Mouse (Mus musculus): ENCODE results near the gene Crip3. TPM values are rescaled to one million over a fixed set of nuclear protein-coding genes. Genes with fewer than 3 reads are reported as not detected.
A peak's percentile ranks its signal among the peaks of the same experiment; 100 is the strongest.

Crip3 gene
- total RNA-seq (2021): 1 to 10 TPM in 1 of 2 experiments, under 1 TPM in 1; 0.82 to 1.2 TPM
- long read RNA-seq, experiment 1, partial matches to known transcripts: 0 of 1 reads
- long read RNA-seq, experiment 1, other reads (novel, unspliced or antisense): 1 of 1 reads
- long read RNA-seq, experiment 2, partial matches to known transcripts: 1 of 3 reads
- long read RNA-seq, experiment 2, other reads (novel, unspliced or antisense): 2 of 3 reads

DNA sequence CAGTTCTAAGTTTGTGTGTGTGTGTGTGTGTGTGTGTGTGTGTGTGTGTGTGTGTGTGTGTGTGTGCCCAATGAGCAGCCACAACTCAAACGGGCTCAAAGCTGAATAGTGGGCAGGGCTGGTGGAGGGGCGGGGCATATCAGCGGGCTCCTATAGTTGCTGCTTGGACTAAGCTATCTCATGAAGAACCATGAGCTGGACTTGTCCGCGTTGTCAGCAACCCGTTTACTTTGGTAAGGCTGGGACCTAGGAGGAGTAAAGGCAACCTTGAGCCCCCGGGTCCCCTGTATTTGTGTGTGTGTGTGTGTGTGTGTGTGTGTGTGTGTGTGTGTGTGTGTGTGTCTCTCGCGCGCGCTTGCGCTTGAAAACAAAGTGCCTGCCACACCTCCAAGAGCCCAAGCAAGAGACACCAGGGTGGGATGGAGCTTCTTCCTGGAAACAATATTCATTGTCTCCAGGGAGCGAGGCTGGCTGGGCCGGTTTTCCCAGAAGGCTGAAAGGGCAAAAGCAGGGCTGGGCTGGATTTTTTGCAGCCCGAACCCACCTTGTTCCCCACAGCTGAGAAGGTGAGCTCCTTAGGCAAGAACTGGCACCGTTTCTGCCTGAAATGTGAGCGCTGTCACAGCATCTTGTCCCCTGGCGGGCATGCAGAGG is at the start of gene Crip3:
Gene Crip3, plus strand, starts transcription at position 166 of the 654 bp plus-strand sequence.
- DNase-seq: no peak

DNA sequence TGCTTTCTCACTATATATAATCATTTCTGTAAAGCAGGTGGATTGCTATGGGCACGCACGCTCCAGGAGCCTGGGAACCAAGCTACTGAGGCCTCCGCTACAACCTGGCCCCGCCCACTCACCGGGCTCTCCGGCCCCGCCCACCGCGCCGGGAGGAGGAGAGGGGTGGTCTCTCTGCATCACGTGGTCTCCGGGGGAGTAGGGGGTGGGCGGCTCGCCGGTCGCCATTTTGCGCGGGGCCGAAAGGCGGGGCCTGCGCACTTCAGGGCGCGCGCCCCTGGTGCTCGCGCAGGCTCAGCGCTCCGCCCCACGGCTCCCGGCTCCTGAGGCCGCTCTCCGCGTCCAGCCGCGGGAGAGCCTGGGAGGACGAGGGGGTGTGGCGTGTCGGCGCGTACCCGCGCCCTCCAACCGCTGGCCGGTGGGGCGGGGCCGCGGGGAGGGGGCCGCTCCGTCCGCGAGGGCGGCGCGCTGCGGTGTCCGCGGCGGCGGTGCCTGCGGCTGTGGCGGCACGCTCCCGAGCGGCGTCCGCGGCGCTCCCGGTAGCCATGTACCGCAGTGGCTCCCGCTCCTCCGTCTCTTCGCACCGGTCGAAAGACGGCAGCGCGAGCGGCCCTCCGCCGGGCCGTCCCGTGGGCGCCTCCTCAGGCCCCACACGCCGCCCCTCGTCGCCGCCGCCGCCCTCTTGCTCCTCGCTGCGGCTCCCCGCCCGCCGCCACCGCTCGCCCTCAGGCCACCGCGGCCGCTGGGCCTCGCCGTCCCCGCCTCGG is 45.2 kb upstream of the Crip3 start, which contains the start of gene Zfp318:
Gene Zfp318, plus strand, starts transcription at position 438 of the 767 bp plus-strand sequence.
- peak; percentile 98 for DNase-seq

- peak; percentile 20 to 61 for DNase-seq
Measured at GRCm38 (mm10) chr17:46384061-46384801, 44.5 kb upstream of the Crip3 start.

- no peak for DNase-seq
Measured at GRCm38 (mm10) chr17:46388200-46388599, 40.5 kb upstream of the Crip3 start.

DNA sequence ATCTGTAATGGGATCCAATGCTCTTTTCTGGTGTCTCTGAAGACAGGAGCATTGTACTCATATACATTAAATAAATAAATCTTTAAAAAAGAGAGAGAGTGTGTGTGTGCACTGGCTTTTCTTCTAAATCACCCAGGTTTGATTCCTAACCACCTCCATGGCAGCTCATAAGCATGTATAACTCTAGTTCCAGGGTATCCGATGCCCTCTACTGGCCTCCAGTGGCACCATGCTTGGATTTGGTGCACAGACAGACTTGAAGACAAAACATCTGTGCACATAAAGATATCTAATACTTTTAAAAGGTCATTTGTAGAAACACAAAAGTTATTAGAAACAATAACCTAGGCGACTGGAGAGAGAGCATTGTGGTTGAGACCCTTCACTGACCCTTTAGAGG is 35.7 kb upstream of the Crip3 start:
- peak; percentile 19 to 34 for DNase-seq

DNA sequence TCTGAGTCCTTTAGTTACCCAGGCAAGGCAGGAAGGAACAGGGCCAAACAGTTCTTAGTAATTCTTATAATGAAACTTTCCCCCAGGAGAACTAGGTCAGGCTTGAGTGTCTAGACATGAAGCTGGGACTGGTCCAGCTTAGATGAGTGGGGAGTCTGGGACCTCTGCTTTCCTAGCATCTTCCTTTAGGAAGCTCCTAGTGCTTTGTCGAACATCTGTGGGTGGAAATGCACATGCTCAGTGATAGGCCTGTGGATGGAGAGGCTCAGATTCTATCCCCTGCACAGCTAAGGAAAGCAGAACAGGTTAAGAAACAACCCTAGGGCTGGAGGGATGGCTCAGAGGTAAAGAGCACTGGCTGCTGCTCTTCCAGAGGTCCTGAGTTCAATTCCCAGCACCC is 34.1 kb upstream of the Crip3 start:
- no peak for DNase-seq

DNA sequence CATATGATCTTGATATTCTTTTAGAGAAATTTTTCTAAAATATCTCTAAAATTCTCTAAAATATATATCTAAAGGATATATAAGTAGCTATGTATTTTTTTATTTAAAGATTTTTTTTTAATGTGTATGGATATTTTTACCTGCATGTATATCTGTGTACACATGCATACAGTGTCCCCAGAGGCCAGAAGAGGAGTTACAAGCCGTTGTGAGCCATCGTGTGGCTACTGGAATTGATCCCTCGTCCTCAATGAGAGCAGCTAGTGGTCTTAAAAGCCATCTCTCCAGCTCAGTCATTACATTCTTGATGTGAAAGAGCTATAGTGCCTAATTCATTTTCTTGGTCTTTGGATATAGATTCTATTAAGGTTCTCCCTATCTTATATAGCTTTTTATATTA is 20.2 kb upstream of the Crip3 start:
- no peak for DNase-seq

GRCm38 (mm10) chr17:46418628-46419027 is 10.1 kb upstream of the Crip3 start:
- peak; percentile 41 to 54 for DNase-seq

GRCm38 (mm10) chr17:46419717-46420116 is 9.0 kb upstream of the Crip3 start:
- DNase-seq: no peak

- peak; percentile 58 to 68 for DNase-seq
Measured at GRCm38 (mm10) chr17:46426496-46426895, 2.2 kb upstream of the Crip3 start.

GRCm38 (mm10) chr17:46433627-46434026 is 4.9 kb downstream of the Crip3 start:
- DNase-seq: peak in 1 of 2 experiments; percentile 8

GRCm38 (mm10) chr17:46436672-46437366 is 8.1 kb downstream of the Crip3 start:
- DNase-seq: no peak

- DNase-seq: no peak
Measured at GRCm38 (mm10) chr17:46438298-46438873, 9.7 kb downstream of the Crip3 start, which contains the start of gene Slc22a7. Slc22a7 (minus strand) TSS chr17:46438457.

GRCm38 (mm10) chr17:46439176-46439575 is 10.4 kb downstream of the Crip3 start:
- DNase-seq: no peak

GRCm38 (mm10) chr17:46444839-46445579 is 16.3 kb downstream of the Crip3 start:
- DNase-seq: no peak

- DNase-seq: no peak
Measured at GRCm38 (mm10) chr17:46446264-46446663, 17.5 kb downstream of the Crip3 start.

DNA sequence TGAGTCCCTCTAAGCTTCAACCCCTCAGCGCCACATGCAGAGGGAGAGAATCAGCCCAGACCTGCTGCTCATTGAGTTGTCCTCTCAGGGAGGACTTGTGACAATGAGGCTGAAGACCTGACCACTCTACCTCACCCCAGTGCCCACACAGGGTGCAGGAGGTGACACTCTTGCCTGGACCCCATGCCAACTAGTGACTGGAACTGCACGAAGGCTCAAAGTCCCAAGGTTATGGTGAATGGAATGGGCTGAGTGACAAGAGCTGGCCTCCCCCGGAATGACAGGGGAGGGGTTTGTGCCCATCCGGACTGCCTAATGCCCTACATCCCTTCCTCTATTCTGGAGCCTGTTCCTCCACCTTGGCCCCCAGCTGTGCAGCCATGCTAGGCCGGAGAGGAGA is 24.0 kb downstream of the Crip3 start:
- no peak for DNase-seq

DNA sequence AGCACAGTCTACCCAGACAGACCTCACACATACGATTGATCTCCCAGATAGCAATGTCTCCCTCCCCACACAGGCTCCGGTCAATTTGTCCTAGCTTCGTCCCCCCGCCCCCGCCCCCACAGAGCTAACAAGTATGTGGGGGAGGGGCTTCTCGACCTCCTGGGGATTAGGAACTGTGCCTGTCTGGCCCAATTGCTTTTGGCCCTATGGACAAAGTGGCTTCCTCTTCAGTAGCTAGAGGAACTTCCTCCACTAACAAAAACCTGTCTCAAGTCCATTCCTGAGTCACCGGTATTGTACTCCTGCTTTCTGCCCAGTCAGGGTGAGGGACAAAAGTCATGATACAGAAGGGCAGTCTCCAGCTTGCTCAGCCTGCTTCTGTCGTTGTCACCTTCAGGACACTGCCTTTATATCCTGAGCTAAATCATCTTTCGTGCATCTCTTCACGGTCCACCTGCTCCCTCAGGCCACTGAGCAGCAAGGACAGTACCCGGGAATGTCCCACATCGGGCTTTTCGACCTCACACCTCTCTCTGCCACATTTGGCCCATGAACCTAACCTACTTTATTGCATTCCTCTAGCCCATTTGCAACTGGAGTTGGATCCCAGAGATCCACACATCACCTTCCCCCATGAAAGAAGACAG is 24.7 kb downstream of the Crip3 start:
- DNase-seq: no peak

- DNase-seq: no peak
Measured at GRCm38 (mm10) chr17:46453970-46454411, 25.3 kb downstream of the Crip3 start.

- DNase-seq: no peak
Measured at GRCm38 (mm10) chr17:46454539-46454938, 25.8 kb downstream of the Crip3 start.
